Mouse (Mus musculus): ENCODE measurements at regions not wholly inside any gene's neighbourhood (a gene's known extent, or its start where the extent isn't known, plus 50 kb on each side); places are given as distances from the start of the nearest gene placed in this dataset.
"Not testable (repeated sequence)": the region's sequence is repeated elsewhere in the genome, so short reads cannot be mapped to it uniquely, and the experiment has no call there.

DNA sequence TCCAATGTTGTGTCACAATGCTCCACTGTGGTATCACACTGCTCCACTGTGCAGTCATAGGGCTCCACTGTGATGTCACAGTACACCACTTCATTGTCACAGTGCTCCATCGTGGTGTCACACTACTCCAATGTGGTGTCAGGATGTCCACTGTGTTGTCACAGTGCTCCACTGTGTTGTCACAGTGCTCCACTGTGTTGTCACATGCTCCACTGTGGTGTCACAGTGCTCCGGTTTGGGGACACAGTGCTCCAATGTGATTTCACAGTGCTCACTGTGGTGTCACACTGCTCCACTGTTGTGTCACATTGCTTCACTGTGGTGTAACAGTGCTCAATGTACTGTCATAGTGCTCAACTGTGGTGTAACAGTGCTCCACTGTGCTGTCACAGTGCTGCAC, 108.1 kb upstream of the Scaf8 start:
- no peak for ATAC-seq (ENCODE audit: low FRiP score)
- H3K4me1 ChIP-seq = no peaks in the 10 kb centered on the region
- H3K36me3 ChIP-seq (replicated peaks) = no peaks in the 10 kb centered on the region

DNA sequence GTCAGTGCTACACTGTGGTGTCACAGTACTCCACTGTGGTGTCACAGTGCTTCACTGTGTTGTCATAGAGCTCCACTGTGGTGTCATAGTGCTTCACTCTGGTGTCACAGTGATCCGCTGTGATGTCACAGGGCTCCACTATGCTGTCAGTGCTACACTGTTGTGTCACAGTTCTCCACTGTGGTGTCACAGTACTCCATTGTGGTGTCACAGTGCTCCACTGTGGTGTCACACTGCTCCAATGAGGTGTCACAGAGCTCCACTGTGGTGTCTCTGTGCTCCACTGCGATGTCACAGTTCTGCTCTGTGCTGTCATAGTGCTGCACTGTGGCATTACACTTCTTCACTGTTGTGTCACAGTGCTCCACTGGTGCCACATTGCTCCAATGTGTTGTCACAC, 107.5 kb upstream of the Scaf8 start:
- no peak overlapping the region for H3K9ac ChIP-seq
- no peak overlapping the region for H3K4me3 ChIP-seq (replicated peaks)
- no peak for ATAC-seq (ENCODE audit: low FRiP score)
- WGBS = 55% methylated on average over 2 of the region's 2 CpGs
- H3K27ac ChIP-seq = no peak overlapping the region
- H3K36me3 ChIP-seq (replicated peaks) = no peaks in the 10 kb centered on the region
- H3K4me2 ChIP-seq = no peak overlapping the region
- H3K4me1 ChIP-seq = no peaks in the 10 kb centered on the region
- no peaks in the 10 kb centered on the region for H3K27me3 ChIP-seq
- H3K9me3 ChIP-seq = peaks cover 85% of the 10 kb centered on the region

More for the DNA sequence above, 108.1 kb upstream of the Scaf8 start:
- Histone ChIP-seq H3K4me2 (no peak overlapping the region), H3K9me3 (peaks cover 84% of the 10 kb centered on the region), H3K27me3 (no peaks in the 10 kb centered on the region), H3K27ac (no peak overlapping the region), H3K4me3 (replicated peaks) (no peak overlapping the region), H3K9ac (no peak overlapping the region)
- 83% methylated on average over 2 of the region's 2 CpGs for WGBS

GRCm38 (mm10) chr17:3009939-3010338, 104.8 kb upstream of the Scaf8 start:
- 56% methylated on average over 2 of the region's 2 CpGs for WGBS
- H3K4me2 ChIP-seq = no peak overlapping the region
- ATAC-seq (ENCODE audit: low FRiP score) = no peak

GRCm38 (mm10) chr17:3012045-3012444, 102.7 kb upstream of the Scaf8 start:
- 48% methylated on average over 1 of the region's 1 CpGs for WGBS
- H3K27ac ChIP-seq = no peak overlapping the region
- no peak overlapping the region for H3K9ac ChIP-seq
- H3K27me3 ChIP-seq = no peaks in the 10 kb centered on the region
- H3K4me3 ChIP-seq (replicated peaks) = no peak overlapping the region
- ATAC-seq (ENCODE audit: low FRiP score) = no peak
- peaks cover 97% of the 10 kb centered on the region for H3K9me3 ChIP-seq
- no peak overlapping the region for H3K4me2 ChIP-seq
- no peaks in the 10 kb centered on the region for H3K4me1 ChIP-seq
- H3K36me3 ChIP-seq (replicated peaks) = no peaks in the 10 kb centered on the region

More at GRCm38 (mm10) chr17:3009939-3010338, 104.8 kb upstream of the Scaf8 start:
- H3K9me3 ChIP-seq = peaks cover 91% of the 10 kb centered on the region
- H3K4me3 ChIP-seq (replicated peaks) = no peak overlapping the region
- no peak overlapping the region for H3K27ac ChIP-seq
- no peaks in the 10 kb centered on the region for H3K36me3 ChIP-seq (replicated peaks)
- H3K4me1 ChIP-seq = no peaks in the 10 kb centered on the region
- H3K9ac ChIP-seq = no peak overlapping the region
- no peaks in the 10 kb centered on the region for H3K27me3 ChIP-seq

DNA sequence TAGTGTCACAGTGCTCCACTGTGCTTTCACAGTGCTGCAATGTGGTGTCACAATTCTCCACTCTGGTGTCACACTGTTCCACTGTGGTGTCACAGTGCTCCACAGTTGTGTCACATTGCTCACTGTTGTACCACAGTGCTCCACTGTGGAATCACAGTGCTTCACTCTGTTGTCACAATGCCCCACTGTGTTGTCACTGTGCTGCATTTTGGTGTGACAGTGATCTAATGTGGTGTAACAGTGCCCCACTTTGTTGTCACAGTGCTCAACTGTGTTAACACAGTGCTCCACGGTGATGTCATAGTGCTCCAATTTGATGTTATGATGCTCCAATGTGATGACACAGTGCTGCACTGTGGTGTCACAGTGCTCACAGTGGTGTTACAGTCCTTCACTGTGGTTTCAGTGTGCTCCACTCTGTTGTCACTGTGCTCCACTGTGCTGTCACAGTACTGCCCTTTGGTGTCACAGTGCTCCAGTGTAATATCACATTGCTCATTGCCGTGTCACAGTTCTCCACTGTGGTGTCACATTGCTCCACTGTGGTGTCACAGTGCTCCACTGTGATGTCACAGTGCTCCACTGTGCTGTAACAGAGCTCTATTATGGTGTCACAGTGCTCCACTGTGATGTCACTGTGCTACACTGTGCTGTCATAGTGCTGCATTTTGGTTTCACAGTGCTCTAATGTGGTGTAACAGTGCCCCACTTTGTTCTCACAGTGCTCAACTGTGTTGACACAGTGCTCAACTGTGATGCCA, 95.0 kb upstream of the Scaf8 start:
- ATAC-seq (ENCODE audit: low FRiP score) = 0 out of 2 replicates have a peak, but pooled peaks have one; percentile 69
- H3K36me3 ChIP-seq (replicated peaks) = no peaks in the 10 kb centered on the region
- no peaks in the 10 kb centered on the region for H3K4me1 ChIP-seq
- no peak overlapping the region for H3K4me3 ChIP-seq (replicated peaks)
- H3K9ac ChIP-seq = no peak overlapping the region
- H3K4me2 ChIP-seq = no peak overlapping the region
- H3K27me3 ChIP-seq = no peaks in the 10 kb centered on the region
- 86% methylated on average over 2 of the region's 2 CpGs for WGBS
- H3K9me3 ChIP-seq = peaks cover 80% of the 10 kb centered on the region
- no peak overlapping the region for H3K27ac ChIP-seq

- Histone ChIP-seq H3K4me1 (no peaks in the 10 kb centered on the region), H3K4me3 (replicated peaks) (no peak overlapping the region), H3K36me3 (replicated peaks) (no peaks in the 10 kb centered on the region), H3K27ac (no peak overlapping the region), H3K27me3 (no peaks in the 10 kb centered on the region), H3K4me2 (no peak overlapping the region), H3K9ac (no peak overlapping the region), H3K9me3 (peaks cover 74% of the 10 kb centered on the region)
- WGBS = 88% methylated on average over 1 of the region's 1 CpGs
- ATAC-seq (ENCODE audit: low FRiP score) = peak; percentile 69; the same call in 1 of the 2 replicates
Measured at GRCm38 (mm10) chr17:3020406-3020805, 94.4 kb upstream of the Scaf8 start.

DNA sequence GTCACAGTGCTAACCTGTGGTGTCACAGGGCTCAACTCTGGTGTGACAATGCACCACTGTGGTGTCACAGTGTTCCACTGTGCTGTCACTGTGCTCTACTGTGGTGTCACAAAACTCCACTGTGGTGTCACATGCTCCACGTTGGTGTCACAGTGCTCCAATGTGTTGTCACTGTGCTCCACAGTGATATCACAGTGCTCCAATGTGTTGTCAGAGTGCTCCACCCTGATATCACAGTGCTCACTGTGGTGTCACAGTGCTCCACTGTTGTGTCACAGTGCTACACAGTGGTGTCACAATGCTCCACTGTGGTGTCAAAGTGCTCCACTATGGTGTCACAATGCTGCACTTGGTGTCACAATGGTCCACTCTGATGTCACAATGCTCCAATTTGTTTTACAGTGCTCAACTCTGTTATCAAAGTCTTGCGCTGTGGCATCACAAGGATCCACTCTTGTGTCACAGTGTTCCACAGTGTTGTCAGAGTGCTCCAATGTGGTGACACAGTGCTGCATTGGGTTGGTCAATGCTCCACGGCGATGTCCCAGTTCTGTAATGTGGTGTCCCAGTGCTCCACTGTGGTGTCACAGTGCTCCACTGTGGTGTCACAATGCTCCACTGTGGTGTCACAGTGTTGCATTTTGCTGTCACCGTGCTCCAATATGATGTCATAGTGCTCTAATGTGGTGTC, 92.4 kb upstream of the Scaf8 start:
- WGBS = 83% methylated on average over 5 of the region's 5 CpGs
- Histone ChIP-seq H3K4me1 (no peaks in the 10 kb centered on the region), H3K27me3 (no peaks in the 10 kb centered on the region), H3K4me3 (replicated peaks) (no peak overlapping the region), H3K27ac (no peak overlapping the region), H3K9ac (no peak overlapping the region), H3K36me3 (replicated peaks) (no peaks in the 10 kb centered on the region), H3K4me2 (no peak overlapping the region), H3K9me3 (peaks cover 65% of the 10 kb centered on the region)
- ATAC-seq (ENCODE audit: low FRiP score) = peak; percentile 67; the same call in 1 of the 2 replicates

DNA sequence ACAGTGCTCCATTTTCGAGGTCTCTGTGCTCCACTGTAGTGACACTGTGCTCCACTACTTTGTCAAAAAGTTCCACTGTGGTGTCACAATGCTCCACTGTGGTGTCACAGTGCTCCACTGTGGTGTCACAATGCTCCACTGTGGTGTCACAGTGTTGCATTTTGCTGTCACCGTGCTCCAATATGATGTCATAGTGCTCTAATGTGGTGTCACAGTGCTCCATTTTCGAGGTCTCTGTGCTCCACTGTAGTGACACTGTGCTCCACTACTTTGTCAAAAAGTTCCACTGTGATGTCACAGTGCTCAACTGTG, 91.9 kb upstream of the Scaf8 start:
- not testable (repeated sequence) for H3K4me2 ChIP-seq; H3K9ac ChIP-seq; H3K4me1 ChIP-seq; H3K27me3 ChIP-seq; H3K36me3 ChIP-seq (replicated peaks); H3K27ac ChIP-seq; H3K4me3 ChIP-seq (replicated peaks)
- peaks cover 63% of the 10 kb centered on the region for H3K9me3 ChIP-seq
- WGBS = 48% methylated on average over 3 of the region's 3 CpGs
- ATAC-seq (ENCODE audit: low FRiP score) = peak; percentile 66; the same call in 1 of the 2 replicates

GRCm38 (mm10) chr17:3023426-3023825, 91.3 kb upstream of the Scaf8 start:
- peaks cover 58% of the 10 kb centered on the region for H3K9me3 ChIP-seq
- WGBS = 96% methylated on average over 1 of the region's 1 CpGs
- no peaks in the 10 kb centered on the region for H3K27me3 ChIP-seq
- H3K4me1 ChIP-seq = no peaks in the 10 kb centered on the region
- ATAC-seq (ENCODE audit: low FRiP score) = no peak
- no peak overlapping the region for H3K27ac ChIP-seq
- no peak overlapping the region for H3K4me2 ChIP-seq
- H3K9ac ChIP-seq = no peak overlapping the region
- H3K4me3 ChIP-seq (replicated peaks) = no peak overlapping the region
- H3K36me3 ChIP-seq (replicated peaks) = no peaks in the 10 kb centered on the region

- not testable (repeated sequence) for H3K9ac ChIP-seq; H3K36me3 ChIP-seq (replicated peaks); H3K4me1 ChIP-seq; H3K27me3 ChIP-seq; H3K4me2 ChIP-seq; ATAC-seq (ENCODE audit: low FRiP score); H3K4me3 ChIP-seq (replicated peaks); H3K27ac ChIP-seq
- H3K9me3 ChIP-seq = peaks cover 53% of the 10 kb centered on the region
- WGBS = 35% methylated on average over 1 of the region's 1 CpGs
Measured at GRCm38 (mm10) chr17:3026859-3027258, 87.9 kb upstream of the Scaf8 start.

DNA sequence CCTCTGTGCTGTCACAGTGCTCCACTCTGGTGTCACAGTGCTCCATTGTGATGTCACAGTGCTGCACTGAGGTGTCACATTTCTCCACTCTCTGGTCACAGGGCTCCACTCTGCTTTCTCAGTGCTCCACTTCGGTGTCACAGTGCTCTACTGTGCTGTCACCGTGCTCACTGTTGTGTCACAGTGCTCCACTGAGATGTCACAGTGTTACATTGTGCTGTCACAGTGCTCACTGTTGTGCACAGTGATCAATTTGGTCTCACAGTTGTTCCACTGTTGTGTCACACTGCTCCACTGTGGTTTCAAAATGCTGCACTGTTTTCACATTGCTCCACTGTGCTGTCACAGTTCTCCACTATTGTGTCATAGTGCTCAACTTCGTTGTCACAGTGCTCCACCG, 87.4 kb upstream of the Scaf8 start:
- Histone ChIP-seq H3K9ac (no peak overlapping the region), H3K27me3 (no peaks in the 10 kb centered on the region), H3K4me2 (no peak overlapping the region), H3K27ac (no peak overlapping the region), H3K9me3 (peaks cover 53% of the 10 kb centered on the region), H3K36me3 (replicated peaks) (no peaks in the 10 kb centered on the region), H3K4me3 (replicated peaks) (no peak overlapping the region), H3K4me1 (no peaks in the 10 kb centered on the region)
- 76% methylated on average over 4 of the region's 4 CpGs for WGBS
- no peak for ATAC-seq (ENCODE audit: low FRiP score)

GRCm38 (mm10) chr17:3029750-3030149, 85.0 kb upstream of the Scaf8 start:
- H3K9ac ChIP-seq; H3K27ac ChIP-seq; H3K4me2 ChIP-seq; H3K27me3 ChIP-seq; H3K4me3 ChIP-seq (replicated peaks); H3K36me3 ChIP-seq (replicated peaks); H3K4me1 ChIP-seq: not testable (repeated sequence)
- H3K9me3 ChIP-seq = peaks cover 61% of the 10 kb centered on the region
- ATAC-seq (ENCODE audit: low FRiP score) = peak; percentile 78
- whole genome bisulfite sequencing = 62% methylated on average over 2 of the region's 2 CpGs

GRCm38 (mm10) chr17:3035099-3035498, 79.7 kb upstream of the Scaf8 start:
- Histone ChIP-seq H3K27ac (no peak overlapping the region), H3K9me3 (peaks cover 63% of the 10 kb centered on the region), H3K9ac (no peak overlapping the region), H3K4me2 (no peak overlapping the region), H3K4me1 (no peaks in the 10 kb centered on the region), H3K36me3 (replicated peaks) (no peaks in the 10 kb centered on the region), H3K4me3 (replicated peaks) (no peak overlapping the region), H3K27me3 (no peaks in the 10 kb centered on the region)
- WGBS = 63% methylated on average over 2 of the region's 2 CpGs
- ATAC-seq (ENCODE audit: low FRiP score) = no peak

Measured in forebrain, embryonic 12.5 days (tissue).